Mouse (Mus musculus) midbrain, embryonic 12.5 days (tissue): Measurements from ENCODE around the gene Dnah6. TPM values are rescaled to one million over a fixed set of nuclear protein-coding genes. Genes with fewer than 3 reads are reported as not detected.

Source experiments
- ATAC-seq: fragments of 200-750 bp; cut with Nextera tagmentation; 2 replicates; pipeline ENCODE4 v1.8.0; 2017; ENCODE audit warnings: low read depth, moderate TSS enrichment, moderate library complexity; ENCODE audit not compliant: low FRiP score
- H3K27ac ChIP-seq: fragments of 300-500 bp; sonication (generic); replicated peaks from 2 replicates; pipeline ENCODE4 v1.5.1; 2016; ENCODE audit warnings: mild to moderate bottlenecking
- H3K27me3 ChIP-seq: fragments of 300-500 bp; sonication (generic); 2 replicates; pipeline ENCODE4 v1.6.1; 2016; ENCODE audit warnings: mild to moderate bottlenecking
- H3K36me3 ChIP-seq: fragments of 300-500 bp; sonication (generic); 2 replicates; pipeline ENCODE4 v1.6.1; 2016
- H3K4me1 ChIP-seq: fragments of 300-500 bp; sonication (generic); 2 replicates; pipeline ENCODE4 v1.6.1; 2016
- H3K4me2 ChIP-seq: fragments of 300-500 bp; sonication (generic); replicated peaks from 2 replicates; pipeline ENCODE4 v1.6.1; 2016; ENCODE audit warnings: mild to moderate bottlenecking, moderate library complexity
- H3K4me3 ChIP-seq: fragments of 300-500 bp; sonication (generic); 2 replicates; pipeline ENCODE4 v1.5.1; 2016; ENCODE audit warnings: mild to moderate bottlenecking
- H3K9ac ChIP-seq: fragments of 300-500 bp; sonication (generic); replicated peaks from 2 replicates; pipeline ENCODE4 v1.6.1; 2016; ENCODE audit warnings: mild to moderate bottlenecking, moderate library complexity
- H3K9me3 ChIP-seq: fragments of 300-500 bp; sonication (generic); 2 replicates; pipeline ENCODE4 v1.6.1; 2016; ENCODE audit warnings: mild to moderate bottlenecking
- WGBS: fragments of 180-500 bp; shearing (Covaris S2); methylation state at CpG from one replicate; pipeline ENCODE4 v1.1.7; 2016; 5-methylcytosine and 5-hydroxymethylcytosine counted together
- polyA plus RNA-seq: library from polyadenylated mRNA; unstranded; fragments of >200 nt; fragmentation: Nextera tagmentation; extraction: Ambion mirVana; gene quantifications from 2 replicates; pipeline ENCODE4 v1.2.1, GENCODE M21; 2016

The Dnah6 gene
- polyA plus RNA-seq, 1 experiment from 2014 or later = 0.03 TPM

- 46% methylated on average over 9 of the region's 9 CpGs for WGBS
- ATAC-seq = no peak
- no peak overlapping the region for H3K4me2 ChIP-seq
- H3K27me3 ChIP-seq = no peaks in the 10 kb centered on the region
- no peak overlapping the region for H3K9ac ChIP-seq
- H3K4me1 ChIP-seq = no peaks in the 10 kb centered on the region
- H3K36me3 ChIP-seq = no peaks in the 10 kb centered on the region
- H3K27ac ChIP-seq = no peak overlapping the region
- no peaks in the 10 kb centered on the region for H3K9me3 ChIP-seq
- no peak overlapping the region for H3K4me3 ChIP-seq
These were observed 240.3 kb downstream of the Dnah6 start for GRCm38 (mm10) chr6:72981124-72981651.

GRCm38 (mm10) chr6:72976866-72977265, 244.6 kb downstream of the Dnah6 start:
- Histone ChIP-seq H3K4me2 (no peak overlapping the region), H3K4me1 (no peaks in the 10 kb centered on the region), H3K4me3 (no peak overlapping the region), H3K36me3 (no peaks in the 10 kb centered on the region), H3K9me3 (no peaks in the 10 kb centered on the region), H3K27ac (no peak overlapping the region), H3K27me3 (no peaks in the 10 kb centered on the region), H3K9ac (no peak overlapping the region)
- ATAC-seq = no peak
- 85% methylated on average over 2 of the region's 2 CpGs for WGBS

GRCm38 (mm10) chr6:72971074-72971473, 250.4 kb downstream of the Dnah6 start:
- Histone ChIP-seq H3K4me3 (no peak overlapping the region), H3K4me1 (0 out of 2 replicates have a peak, but pooled peaks cover 2% of the 10 kb centered on the region), H3K9me3 (no peaks in the 10 kb centered on the region), H3K27ac (no peak overlapping the region), H3K36me3 (no peaks in the 10 kb centered on the region), H3K27me3 (no peaks in the 10 kb centered on the region), H3K4me2 (no peak overlapping the region), H3K9ac (no peak overlapping the region)
- 74% methylated on average over 3 of the region's 3 CpGs for WGBS
- ATAC-seq = no peak

- Histone ChIP-seq H3K4me1 (0 out of 2 replicates have a peak, but pooled peaks cover 2% of the 10 kb centered on the region), H3K27ac (no peak overlapping the region), H3K9ac (no peak overlapping the region), H3K4me2 (no peak overlapping the region), H3K27me3 (no peaks in the 10 kb centered on the region), H3K36me3 (no peaks in the 10 kb centered on the region), H3K9me3 (no peaks in the 10 kb centered on the region), H3K4me3 (no peak overlapping the region)
- WGBS = 62% methylated on average over 3 of the region's 3 CpGs
- ATAC-seq = no peak
These were observed 251.7 kb downstream of the Dnah6 start for GRCm38 (mm10) chr6:72969787-72970186.

Other genes with a start within 250 kb of the Dnah6 start
- 138 and 144 TPM in 2 replicates for gene Suclg1, start 26.7 kb upstream of the Dnah6 start, polyA plus RNA-seq
- gene 4931417E11Rik, start 248.0 kb upstream of the Dnah6 start, polyA plus RNA-seq = not detected in 2 replicates